Mouse (Mus musculus): ENCODE measurements around the gene Shtn1. TPM values are rescaled to one million over a fixed set of nuclear protein-coding genes. Genes with fewer than 3 reads are reported as not detected.

Shtn1 gene
- polyA plus RNA-seq (2012; ENCODE audit: insufficient read depth, low replicate concordance), result 0.10 and 0.41 TPM in 2 replicates

- Histone ChIP-seq H3K36me3 (replicated peaks; ENCODE audit: low read length) (no peaks in the 10 kb centered on the region), H3K4me1 (peaks cover 11% of the 10 kb centered on the region), H3K27me3 (replicated peaks) (peaks cover 42% of the 10 kb centered on the region), H3K4me3 (replicated peaks) (peak within 1 kb of the TSS; percentile 85), H3K9me3 (no peaks in the 10 kb centered on the region)
- TF ChIP-seq FLI1 (IDR thresholded peaks at IDR 0.05; ENCODE audit: low read length) (no peak), GATA1 (IDR thresholded peaks at IDR 0.05; ENCODE audit: borderline replicate concordance, low read length) (no peak)
Observed at GRCm38 (mm10) chr19:59075472-59076101, at the start of gene Shtn1. Shtn1 (minus strand) TSS chr19:59076100.

- peaks cover 2% of the 10 kb centered on the region for H3K27me3 ChIP-seq (replicated peaks)
- H3K4me3 ChIP-seq (replicated peaks), result peak overlapping the region; percentile 88
- H3K4me1 ChIP-seq, result peaks cover 8% of the 10 kb centered on the region; the same call in 1 of the 2 replicates
- no peaks in the 10 kb centered on the region for H3K36me3 ChIP-seq (replicated peaks; ENCODE audit: low read length)
- H3K9me3 ChIP-seq, result peaks cover 5% of the 10 kb centered on the region
- TF ChIP-seq FLI1 (IDR thresholded peaks at IDR 0.05; ENCODE audit: low read length) (no peak), GATA1 (IDR thresholded peaks at IDR 0.05; ENCODE audit: borderline replicate concordance, low read length) (no peak)
Observed at GRCm38 (mm10) chr19:59114152-59114551, 38.3 kb upstream of the Shtn1 start.

- no peak overlapping the region for H3K4me3 ChIP-seq (replicated peaks)
- peaks cover 2% of the 10 kb centered on the region for H3K27me3 ChIP-seq (replicated peaks)
- TF ChIP-seq FLI1 (IDR thresholded peaks at IDR 0.05; ENCODE audit: low read length) (no peak), GATA1 (IDR thresholded peaks at IDR 0.05; ENCODE audit: borderline replicate concordance, low read length) (no peak)
Observed at GRCm38 (mm10) chr19:59109937-59110336, 34.0 kb upstream of the Shtn1 start.

GRCm38 (mm10) chr19:59098315-59098714, 22.4 kb upstream of the Shtn1 start:
- Histone ChIP-seq H3K9me3 (peaks cover under 1% of the 10 kb centered on the region), H3K4me3 (replicated peaks) (no peak overlapping the region), H3K27me3 (replicated peaks) (no peaks in the 10 kb centered on the region), H3K4me1 (no peaks in the 10 kb centered on the region), H3K36me3 (replicated peaks; ENCODE audit: low read length) (no peaks in the 10 kb centered on the region)
- TF ChIP-seq GATA1 (IDR thresholded peaks at IDR 0.05; ENCODE audit: borderline replicate concordance, low read length) (no peak), FLI1 (IDR thresholded peaks at IDR 0.05; ENCODE audit: low read length) (no peak)

More at GRCm38 (mm10) chr19:59109937-59110336, 34.0 kb upstream of the Shtn1 start:
- Histone ChIP-seq H3K36me3 (replicated peaks; ENCODE audit: low read length) (no peaks in the 10 kb centered on the region), H3K9me3 (peaks cover 5% of the 10 kb centered on the region), H3K4me1 (peaks cover 8% of the 10 kb centered on the region; the same call in 1 of the 2 replicates)

- Histone ChIP-seq H3K36me3 (replicated peaks; ENCODE audit: low read length) (no peaks in the 10 kb centered on the region), H3K4me3 (replicated peaks) (no peak overlapping the region), H3K9me3 (peaks cover 2% of the 10 kb centered on the region; the same call in 1 of the 2 replicates), H3K27me3 (replicated peaks) (no peaks in the 10 kb centered on the region), H3K4me1 (no peaks in the 10 kb centered on the region)
- TF ChIP-seq FLI1 (IDR thresholded peaks at IDR 0.05; ENCODE audit: low read length), result no peak
- TF ChIP-seq GATA1 (IDR thresholded peaks at IDR 0.05; ENCODE audit: borderline replicate concordance, low read length), result no peak
Observed at GRCm38 (mm10) chr19:59092295-59092694, 16.4 kb upstream of the Shtn1 start.

GRCm38 (mm10) chr19:59090337-59090736, 14.4 kb upstream of the Shtn1 start:
- TF ChIP-seq FLI1 (IDR thresholded peaks at IDR 0.05; ENCODE audit: low read length) (no peak), GATA1 (IDR thresholded peaks at IDR 0.05; ENCODE audit: borderline replicate concordance, low read length) (no peak)
- no peak overlapping the region for H3K4me3 ChIP-seq (replicated peaks)
- H3K27me3 ChIP-seq (replicated peaks), result no peaks in the 10 kb centered on the region
- no peaks in the 10 kb centered on the region for H3K4me1 ChIP-seq
- H3K9me3 ChIP-seq, result peaks cover 7% of the 10 kb centered on the region; the same call in 1 of the 2 replicates
- H3K36me3 ChIP-seq (replicated peaks; ENCODE audit: low read length), result no peaks in the 10 kb centered on the region

- Histone ChIP-seq H3K4me1 (no peaks in the 10 kb centered on the region), H3K4me3 (replicated peaks) (no peak overlapping the region), H3K36me3 (replicated peaks; ENCODE audit: low read length) (no peaks in the 10 kb centered on the region), H3K9me3 (peaks cover 7% of the 10 kb centered on the region; the same call in 1 of the 2 replicates), H3K27me3 (replicated peaks) (no peaks in the 10 kb centered on the region)
- TF ChIP-seq FLI1 (IDR thresholded peaks at IDR 0.05; ENCODE audit: low read length) (no peak), GATA1 (IDR thresholded peaks at IDR 0.05; ENCODE audit: borderline replicate concordance, low read length) (no peak)
Observed at GRCm38 (mm10) chr19:59084296-59084695, 8.4 kb upstream of the Shtn1 start.

- H3K36me3 ChIP-seq (replicated peaks; ENCODE audit: low read length), result no peaks in the 10 kb centered on the region
- no peak overlapping the region for H3K4me3 ChIP-seq (replicated peaks)
- H3K9me3 ChIP-seq, result no peaks in the 10 kb centered on the region
- no peak for TF ChIP-seq FLI1 (IDR thresholded peaks at IDR 0.05; ENCODE audit: low read length)
- TF ChIP-seq GATA1 (IDR thresholded peaks at IDR 0.05; ENCODE audit: borderline replicate concordance, low read length), result no peak
- H3K4me1 ChIP-seq, result peaks cover 11% of the 10 kb centered on the region
- peaks cover 42% of the 10 kb centered on the region for H3K27me3 ChIP-seq (replicated peaks)
Observed at GRCm38 (mm10) chr19:59076131-59076530, 231 bp upstream of the Shtn1 start.

- peaks cover 42% of the 10 kb centered on the region for H3K27me3 ChIP-seq (replicated peaks)
- H3K4me3 ChIP-seq (replicated peaks), result peak overlapping the region; percentile 85
- no peaks in the 10 kb centered on the region for H3K9me3 ChIP-seq
- H3K36me3 ChIP-seq (replicated peaks; ENCODE audit: low read length), result no peaks in the 10 kb centered on the region
- H3K4me1 ChIP-seq, result peaks cover 11% of the 10 kb centered on the region
- TF ChIP-seq FLI1 (IDR thresholded peaks at IDR 0.05; ENCODE audit: low read length), result no peak
- TF ChIP-seq GATA1 (IDR thresholded peaks at IDR 0.05; ENCODE audit: borderline replicate concordance, low read length), result no peak
Observed at GRCm38 (mm10) chr19:59074841-59075471, 944 bp downstream of the Shtn1 start.

- Histone ChIP-seq H3K36me3 (replicated peaks; ENCODE audit: low read length) (no peaks in the 10 kb centered on the region), H3K9me3 (no peaks in the 10 kb centered on the region), H3K4me1 (peaks cover 11% of the 10 kb centered on the region), H3K27me3 (replicated peaks) (peaks cover 42% of the 10 kb centered on the region), H3K4me3 (replicated peaks) (no peak overlapping the region)
- no peak for TF ChIP-seq FLI1 (IDR thresholded peaks at IDR 0.05; ENCODE audit: low read length)
- no peak for TF ChIP-seq GATA1 (IDR thresholded peaks at IDR 0.05; ENCODE audit: borderline replicate concordance, low read length)
Observed at GRCm38 (mm10) chr19:59074381-59074780, 1.5 kb downstream of the Shtn1 start.
